Mouse (Mus musculus) CH12.LX (cell line): ENCODE results near the gene Lsg1.
A peak's percentile ranks its signal among the peaks of the same experiment; 100 is the strongest.

Source experiments
- CTCF ChIP-seq, 2 experiments: IDR thresholded peaks in 1 of 2; conservative IDR thresholded peaks in 1 of 2; 2 replicates each; pipeline ENCODE4 v1.5.1; 2011 to 2012; ENCODE audit warnings: low read depth in 2 of 2, low read length in 2 of 2, improper control_type of control experiment in 1 of 2, inconsistent platforms in 1 of 2, mild to moderate bottlenecking in 1 of 2, moderate library complexity in 1 of 2
- MAX ChIP-seq: IDR thresholded peaks from 2 replicates; pipeline ENCODE4 v1.6.1; 2011; ENCODE audit warnings: low read length, improper control_type of control experiment

DNA sequence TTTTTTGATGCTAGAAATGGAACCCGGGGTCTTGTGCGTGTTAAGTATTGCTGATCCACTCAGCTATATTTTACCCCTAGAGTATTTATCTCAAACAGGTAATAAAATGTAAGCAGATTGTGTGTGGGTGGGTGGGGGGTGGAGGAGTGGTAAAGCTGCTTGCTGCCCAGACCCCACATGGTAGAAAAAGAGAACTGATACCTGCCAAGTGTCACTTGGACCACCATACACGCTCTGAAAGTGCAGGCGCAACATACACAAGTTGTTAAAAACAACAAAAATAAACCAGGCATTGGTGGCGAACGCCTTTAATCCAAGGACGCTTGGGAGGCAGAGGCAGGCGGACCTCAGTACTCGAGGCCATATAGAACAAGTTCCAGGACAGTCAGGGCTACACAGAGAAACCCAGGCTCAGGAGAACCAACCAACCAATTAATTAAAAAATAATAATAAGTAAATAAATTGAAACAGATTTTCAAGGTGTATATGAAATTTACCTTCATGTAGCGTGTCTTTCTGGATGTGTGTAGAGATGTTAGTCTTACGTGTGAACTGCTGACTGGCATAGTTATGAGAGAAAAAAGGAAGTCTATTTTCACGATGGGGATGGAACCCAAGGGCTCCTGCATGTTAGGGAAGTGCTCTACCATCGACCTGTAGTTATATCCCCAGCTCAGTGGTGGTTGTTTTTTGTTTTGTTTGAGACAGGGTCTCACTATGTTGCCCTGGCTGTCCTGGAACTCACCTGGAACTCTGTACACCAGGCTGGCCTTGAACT is 75.6 kb downstream of the Lsg1 start:
- TF ChIP-seq MAX = peak; percentile 76
- TF ChIP-seq CTCF (conservative IDR thresholded peaks at IDR 0.05 in 1 of 2, IDR thresholded peaks at IDR 0.05 in 1 of 2; ENCODE audit: low read depth in 2 of 2, low read length in 2 of 2) = no peak
